28 mouse cellular contexts compared by ENCODE assay signal in the genomic region with DNA sequence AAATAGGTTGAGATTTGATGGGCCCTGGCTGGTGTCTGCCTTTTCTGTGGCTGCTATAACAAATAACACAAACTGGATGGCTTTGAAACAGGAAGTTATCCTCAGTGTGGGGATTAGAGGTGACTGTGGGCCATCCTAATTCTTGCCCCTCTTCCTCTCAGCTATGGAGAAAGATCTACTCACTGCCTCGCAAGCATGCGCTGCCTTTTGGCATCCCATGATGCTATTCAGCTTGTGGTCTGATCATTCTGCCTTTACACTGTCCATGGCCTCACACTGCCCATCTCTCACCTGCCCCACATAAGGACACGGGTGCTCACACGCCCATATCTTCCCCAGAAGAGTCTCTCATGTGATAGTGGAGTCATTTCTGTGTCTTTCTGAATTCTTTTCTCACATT.
DNase-seq lines count a peak whose midpoint lies in the region; ATAC-seq and TF ChIP-seq lines count a peak whose summit lies in the region.
"Had no signal": no experiment of that assay in that cellular context is flagged by ENCODE, and none has a peak within 500 bp of the region (broad histone marks: within the 10 kb centered on the region; RNA-seq: fewer than 3 reads in every experiment).

No protein-coding gene starts in this region.

- H3K4me1 ChIP-seq in heart, embryonic 12.5 days (replicated peaks), result peaks cover 65% of the 10 kb centered on the region
- peaks cover 86% of the 10 kb centered on the region for H3K4me1 ChIP-seq in liver, embryonic 12.5 days
- peaks cover 48% of the 10 kb centered on the region for H3K4me1 ChIP-seq in liver, postnatal 0 days (ENCODE audit: insufficient read depth)
- peaks cover 40% of the 10 kb centered on the region for H3K4me1 ChIP-seq in lung, embryonic 16.5 days (replicated peaks; ENCODE audit: control insufficient read depth, insufficient read depth, low read length)
- H3K4me1 ChIP-seq: forebrain, embryonic 15.5 days; hindbrain, embryonic 10.5 days; hindbrain, embryonic 13.5 days had no signal

- no peak for ATAC-seq in heart, embryonic 12.5 days (ENCODE audit: insufficient number of reproducible peaks, low FRiP score)
- ATAC-seq in liver, embryonic 12.5 days, result no peak
- ATAC-seq in liver, postnatal 0 days, result no peak
- no peak for ATAC-seq in lung, embryonic 16.5 days (ENCODE audit: low read depth)
- ATAC-seq: activated CD4-positive, CD25-positive, alpha-beta regulatory T cell, adult 4 months; forebrain, embryonic 15.5 days; hindbrain, embryonic 16.5 days; intestine, embryonic 15.5 days had no signal

- no peaks in the 10 kb centered on the region for H3K9me3 ChIP-seq in heart, embryonic 12.5 days (replicated peaks)
- no peaks in the 10 kb centered on the region for H3K9me3 ChIP-seq in liver, embryonic 12.5 days (replicated peaks)
- H3K9me3 ChIP-seq in liver, postnatal 0 days (ENCODE audit: low read length), result no peaks in the 10 kb centered on the region
- no peaks in the 10 kb centered on the region for H3K9me3 ChIP-seq in lung, embryonic 16.5 days (ENCODE audit: control insufficient read depth, low read length)
- H3K9me3 ChIP-seq: embryonic facial prominence, embryonic 10.5 days; embryonic facial prominence, embryonic 13.5 days; forebrain, embryonic 12.5 days; forebrain, embryonic 15.5 days; hindbrain, embryonic 10.5 days; hindbrain, embryonic 13.5 days; intestine, embryonic 15.5 days had no signal

- H3K27ac ChIP-seq in gastrocnemius, adult 2 months, result peak overlapping the region; percentile 58; the same call in 1 of the 2 replicates
- peak overlapping the region; percentile 46; the same call in 1 of the 2 replicates for H3K27ac ChIP-seq in heart, embryonic 12.5 days (ENCODE audit: poor library complexity, severe bottlenecking)
- peak overlapping the region; percentile 42; the same call in 1 of the 2 replicates for H3K27ac ChIP-seq in liver, embryonic 12.5 days
- no peak overlapping the region for H3K27ac ChIP-seq in liver, postnatal 0 days (ENCODE audit: low read depth)
- peak overlapping the region; percentile 71 for H3K27ac ChIP-seq in lung, embryonic 16.5 days (ENCODE audit: low read length)
- H3K27ac ChIP-seq: embryonic facial prominence, embryonic 10.5 days; embryonic facial prominence, embryonic 13.5 days; forebrain, embryonic 12.5 days; forebrain, embryonic 15.5 days; heart, adult 2 months; hindbrain, embryonic 10.5 days; hindbrain, embryonic 13.5 days; intestine, embryonic 15.5 days had no signal

- no peaks in the 10 kb centered on the region for H3K27me3 ChIP-seq in heart, embryonic 12.5 days (replicated peaks)
- no peaks in the 10 kb centered on the region for H3K27me3 ChIP-seq in liver, embryonic 12.5 days (replicated peaks)
- H3K27me3 ChIP-seq in liver, postnatal 0 days (ENCODE audit: insufficient read depth, low read length), result no peaks in the 10 kb centered on the region
- no peaks in the 10 kb centered on the region for H3K27me3 ChIP-seq in lung, embryonic 16.5 days (ENCODE audit: control insufficient read depth, insufficient read depth, low read depth, low read length)
- H3K27me3 ChIP-seq: embryonic facial prominence, embryonic 13.5 days; forebrain, embryonic 12.5 days; forebrain, embryonic 15.5 days; hindbrain, embryonic 13.5 days; intestine, embryonic 15.5 days had no signal

- TF ChIP-seq EP300 in liver, postnatal 0 days (IDR thresholded peaks at IDR 0.05; ENCODE audit: low read depth), result no peak

- DNase-seq in gastrocnemius, adult 2 months, result no peak
- DNase-seq in gastrocnemius, postnatal 10 days, result no peak
- no peak for DNase-seq in heart, postnatal 25 days (ENCODE audit: low spot score)
- DNase-seq in liver, postnatal 0 days, result no peak
- no peak for DNase-seq in lung, postnatal 10 days
- DNase-seq: adrenal gland, adult 8-10 months; adrenal gland, postnatal 25 days; cerebellum, adult 11-12 months; cerebellum, adult 8-10 months; cerebellum, postnatal 10 days; cerebellum, postnatal 36 days; embryo, embryonic 11 days; gastrocnemius, postnatal 14 days; heart, adult 2 months; heart, postnatal 14 days had no signal

- 83% methylated on average over 4 of the region's 4 CpGs for WGBS in heart, embryonic 12.5 days
- 68% methylated on average over 4 of the region's 4 CpGs for WGBS in liver, embryonic 12.5 days (ENCODE audit: insufficient replicate concordance)
- 72% methylated on average over 4 of the region's 4 CpGs for WGBS in liver, postnatal 0 days (ENCODE audit: insufficient replicate concordance)
- WGBS in lung, embryonic 16.5 days, result 84% methylated on average over 4 of the region's 4 CpGs

- H3K4me2 ChIP-seq in heart, embryonic 12.5 days, result no peak overlapping the region
- H3K4me2 ChIP-seq in liver, embryonic 12.5 days, result no peak overlapping the region
- H3K4me2 ChIP-seq in liver, postnatal 0 days (ENCODE audit: low read depth, low read length), result no peak overlapping the region
- H3K4me2 ChIP-seq in lung, embryonic 16.5 days (ENCODE audit: low read depth, low read length), result no peak overlapping the region
- H3K4me2 ChIP-seq: embryonic facial prominence, embryonic 13.5 days; forebrain, embryonic 12.5 days; forebrain, embryonic 15.5 days; hindbrain, embryonic 13.5 days; intestine, embryonic 15.5 days had no signal

- no peaks in the 10 kb centered on the region for H3K36me3 ChIP-seq in heart, embryonic 12.5 days
- peaks cover 17% of the 10 kb centered on the region for H3K36me3 ChIP-seq in liver, embryonic 12.5 days
- H3K36me3 ChIP-seq in liver, postnatal 0 days (replicated peaks; ENCODE audit: insufficient read depth, low read length), result 0 out of 2 replicates have a peak, but pooled peaks cover 4% of the 10 kb centered on the region
- H3K36me3 ChIP-seq in lung, embryonic 16.5 days (ENCODE audit: control insufficient read depth, insufficient read depth, low read length), result 0 out of 2 replicates have a peak, but pooled peaks cover 2% of the 10 kb centered on the region
- H3K36me3 ChIP-seq: embryonic facial prominence, embryonic 10.5 days; embryonic facial prominence, embryonic 13.5 days; forebrain, embryonic 12.5 days; forebrain, embryonic 15.5 days; hindbrain, embryonic 10.5 days; hindbrain, embryonic 13.5 days; intestine, embryonic 15.5 days had no signal

- no peak overlapping the region for H3K9ac ChIP-seq in heart, embryonic 12.5 days
- no peak overlapping the region for H3K9ac ChIP-seq in liver, embryonic 12.5 days
- H3K9ac ChIP-seq in liver, postnatal 0 days (replicated peaks), result no peak overlapping the region
- no peak overlapping the region for H3K9ac ChIP-seq in lung, embryonic 16.5 days (ENCODE audit: low read length)
- H3K9ac ChIP-seq: embryonic facial prominence, embryonic 13.5 days; forebrain, embryonic 12.5 days; forebrain, embryonic 15.5 days; hindbrain, embryonic 13.5 days; intestine, embryonic 15.5 days had no signal

- intact Hi-C loops in gastrocnemius, adult 2 months (cut with DNase I), result no loop called here
- intact Hi-C loops in heart, postnatal 25 days (cut with DNase I), result no loop called here

- H3K4me3 ChIP-seq in gastrocnemius, adult 2 months, result no peak overlapping the region
- H3K4me3 ChIP-seq in heart, embryonic 12.5 days, result no peak overlapping the region
- no peak overlapping the region for H3K4me3 ChIP-seq in liver, embryonic 12.5 days
- H3K4me3 ChIP-seq in liver, postnatal 0 days (ENCODE audit: low read depth, low read length), result no peak overlapping the region
- H3K4me3 ChIP-seq in lung, embryonic 16.5 days (ENCODE audit: low read length), result no peak overlapping the region
- H3K4me3 ChIP-seq: embryonic facial prominence, embryonic 10.5 days; embryonic facial prominence, embryonic 13.5 days; erythroblast, embryonic 14.5 days; forebrain, embryonic 12.5 days; forebrain, embryonic 15.5 days; heart, adult 2 months; hindbrain, embryonic 10.5 days; hindbrain, embryonic 13.5 days; intestine, embryonic 15.5 days had no signal

- TF ChIP-seq CTCF in gastrocnemius, adult 2 months (IDR thresholded peaks at IDR 0.05), result no peak
- no peak for TF ChIP-seq CTCF in liver, postnatal 0 days (IDR thresholded peaks at IDR 0.05; ENCODE audit: low read depth)
